Mouse (Mus musculus): ENCODE results near the gene Ttll7.

Gene Ttll7

DNA sequence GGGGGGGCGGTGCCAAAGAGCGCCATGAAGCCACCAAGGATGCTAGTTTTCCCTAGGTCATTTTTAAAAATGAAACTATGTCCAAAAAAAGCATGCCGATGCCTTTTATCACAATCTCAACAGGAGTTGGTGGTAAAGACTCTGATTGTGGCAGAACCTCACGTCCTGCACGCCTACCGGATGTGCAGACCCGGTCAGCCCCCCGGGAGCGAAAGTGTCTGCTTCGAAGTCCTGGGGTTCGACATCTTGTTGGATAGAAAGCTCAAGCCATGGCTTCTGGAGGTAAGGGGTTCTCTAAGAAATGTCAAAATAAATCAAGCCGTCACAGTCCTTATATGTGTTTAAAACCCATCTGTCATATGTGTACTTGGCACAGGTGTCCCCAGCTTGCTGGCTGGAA, 60.9 kb downstream of the Ttll7 start:
- no peak for DNase-seq (ENCODE audit: low read depth, low spot score)

DNA sequence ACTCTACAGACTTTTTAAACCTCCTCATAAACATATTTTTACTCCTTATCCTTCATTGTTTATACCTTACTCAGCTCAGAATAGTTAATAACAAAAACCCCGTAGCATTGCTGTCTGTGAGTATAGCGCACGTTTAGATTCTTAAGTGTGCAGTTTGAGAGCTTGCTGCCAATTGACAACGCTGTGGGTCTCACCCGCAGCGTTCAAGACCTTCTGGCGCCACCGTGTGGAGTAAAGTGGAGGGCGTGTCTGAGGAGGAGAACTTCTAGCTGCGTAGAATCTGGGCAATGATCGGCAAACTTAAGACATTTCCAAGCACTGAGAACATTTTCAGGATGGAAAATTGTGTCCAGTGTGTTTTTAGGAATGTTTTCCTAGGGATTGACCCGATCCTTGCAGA, 62.6 kb downstream of the Ttll7 start:
- DNase-seq (ENCODE audit: low read depth, low spot score) = peak; percentile 71

DNA sequence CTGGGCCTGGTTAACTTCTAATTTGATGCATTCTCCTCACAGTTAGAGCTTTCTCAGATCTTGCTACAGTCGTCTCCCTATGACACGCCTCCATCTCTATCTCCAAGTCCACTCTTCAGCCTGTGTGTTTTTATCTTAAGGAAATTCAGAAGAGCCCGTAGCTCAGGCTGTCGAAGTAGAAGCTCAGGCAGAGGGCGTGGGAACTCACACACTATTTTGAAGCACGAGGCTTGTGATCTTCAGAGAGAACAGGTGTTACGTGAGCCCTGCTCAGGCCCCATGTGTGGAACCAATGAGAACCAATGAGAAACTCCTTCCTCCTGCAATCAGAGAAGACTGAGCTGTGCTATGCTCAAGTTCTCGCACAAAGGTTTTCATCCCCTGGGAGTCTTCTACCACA, 65.7 kb downstream of the Ttll7 start:
- no peak for DNase-seq (ENCODE audit: low read depth, low spot score)

DNA sequence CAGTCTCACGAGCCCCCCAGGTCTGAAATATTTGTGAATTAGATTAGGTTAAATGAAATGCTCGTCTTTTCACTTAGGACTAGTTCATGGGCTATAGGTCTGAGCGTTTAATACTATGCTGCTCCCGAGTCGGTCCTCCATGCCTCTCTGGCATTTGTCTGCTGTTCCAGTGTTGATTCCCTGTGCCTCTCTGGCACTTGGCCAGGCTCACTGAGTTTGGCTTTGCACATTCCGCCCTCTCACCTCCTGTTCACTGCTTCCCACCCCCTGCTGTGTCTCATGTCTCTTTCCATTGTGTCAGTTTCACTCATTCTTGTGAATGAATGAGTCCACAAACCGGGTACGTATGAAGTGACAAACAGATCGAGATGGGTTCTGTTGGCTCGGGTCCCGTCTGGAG, 66.2 kb downstream of the Ttll7 start:
- no peak for DNase-seq (ENCODE audit: low read depth, low spot score)

DNA sequence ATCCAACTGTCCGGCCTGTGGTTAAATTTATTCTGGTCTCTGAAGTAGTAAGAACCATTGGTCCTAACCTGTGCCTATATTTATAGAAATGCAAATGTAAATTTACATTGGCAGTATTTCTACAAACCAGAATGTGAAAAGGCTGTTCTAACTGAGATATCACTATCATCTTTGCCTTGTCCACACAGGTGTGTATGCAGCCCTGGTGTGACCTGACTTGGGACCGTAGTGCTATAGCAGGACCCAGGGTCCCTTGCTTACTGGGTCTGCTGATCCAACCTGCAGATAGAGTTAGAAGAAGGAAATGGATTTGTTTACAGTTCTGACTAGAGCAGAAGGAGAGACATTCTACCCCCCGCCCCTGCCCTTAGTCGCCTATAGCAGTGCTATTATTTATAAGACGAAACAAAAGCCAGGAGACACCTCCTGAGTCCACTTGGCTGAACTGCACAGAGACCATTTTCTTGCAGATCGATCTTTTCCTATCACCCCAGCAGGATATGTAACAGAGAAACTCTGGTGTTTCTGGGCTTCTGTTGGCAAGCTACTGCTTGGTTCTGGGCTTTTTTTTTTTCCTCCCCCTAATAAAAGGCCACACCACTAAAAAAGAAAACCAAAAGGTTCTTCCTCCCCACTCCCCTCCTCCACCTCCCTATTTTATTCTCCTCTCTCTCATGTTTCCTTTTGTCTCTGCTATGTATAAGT, 75.3 kb downstream of the Ttll7 start:
- DNase-seq (ENCODE audit: low read depth, low spot score) = no peak

DNA sequence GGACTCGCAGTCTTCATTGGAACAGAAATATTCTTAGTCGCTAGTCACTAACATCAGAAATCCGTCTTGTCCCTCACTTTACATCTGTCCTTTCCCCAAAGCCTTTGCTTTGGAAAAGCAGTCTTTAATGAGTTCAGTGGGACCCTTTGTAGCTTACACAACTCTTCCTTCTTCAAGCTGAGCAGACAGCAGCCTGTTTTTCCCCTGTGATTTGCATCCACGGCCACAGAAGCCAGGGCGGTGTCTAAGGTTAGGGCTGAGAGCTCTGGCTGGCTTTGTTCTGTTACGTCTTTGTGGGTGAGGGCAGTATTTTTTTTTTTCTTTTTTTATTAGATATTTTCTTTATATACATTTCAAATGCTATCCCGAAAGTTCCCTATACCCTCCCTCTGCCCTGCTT, 76.0 kb downstream of the Ttll7 start:
- DNase-seq (ENCODE audit: low read depth, low spot score) = no peak

DNA sequence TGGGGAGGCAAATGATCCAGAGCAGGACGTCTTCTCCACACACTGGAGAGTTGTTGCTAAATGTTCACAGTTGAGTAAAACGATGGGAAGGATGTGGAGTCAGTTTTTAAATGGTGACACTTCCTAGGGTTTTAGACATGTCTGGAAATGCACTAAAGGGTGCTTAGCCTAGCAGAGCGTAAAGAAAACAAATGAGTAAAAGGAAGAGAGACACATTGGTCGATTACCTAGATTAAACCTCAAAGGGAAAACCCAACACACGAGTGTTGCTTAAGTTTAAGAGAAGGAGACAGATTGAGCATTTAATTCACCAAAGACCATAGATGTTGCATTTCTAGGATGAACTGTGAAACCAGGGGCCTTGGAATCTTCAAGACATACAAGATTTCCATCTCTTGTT, 76.8 kb downstream of the Ttll7 start:
- DNase-seq (ENCODE audit: low read depth, low spot score) = no peak

DNA sequence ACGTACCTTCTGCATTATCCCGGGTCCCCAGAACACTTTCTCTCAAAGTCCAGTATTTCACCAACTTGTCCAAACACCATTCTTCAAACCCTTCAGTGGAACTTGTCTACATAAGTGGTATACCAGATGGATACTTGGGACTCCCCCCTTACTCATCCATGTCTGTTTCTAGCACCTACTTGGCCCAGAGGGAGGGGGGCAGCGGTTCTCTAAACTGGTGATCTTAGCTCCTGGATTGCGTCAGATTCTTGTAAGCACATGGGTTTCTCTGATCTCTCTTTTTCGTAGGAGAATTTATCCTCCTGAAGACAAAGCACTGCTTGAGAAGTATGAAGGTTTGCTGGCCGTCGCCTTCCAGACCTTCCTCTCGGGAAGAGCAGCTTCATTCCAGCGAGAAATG, 79.0 kb downstream of the Ttll7 start:
- no peak for DNase-seq (ENCODE audit: low read depth, low spot score)

DNA sequence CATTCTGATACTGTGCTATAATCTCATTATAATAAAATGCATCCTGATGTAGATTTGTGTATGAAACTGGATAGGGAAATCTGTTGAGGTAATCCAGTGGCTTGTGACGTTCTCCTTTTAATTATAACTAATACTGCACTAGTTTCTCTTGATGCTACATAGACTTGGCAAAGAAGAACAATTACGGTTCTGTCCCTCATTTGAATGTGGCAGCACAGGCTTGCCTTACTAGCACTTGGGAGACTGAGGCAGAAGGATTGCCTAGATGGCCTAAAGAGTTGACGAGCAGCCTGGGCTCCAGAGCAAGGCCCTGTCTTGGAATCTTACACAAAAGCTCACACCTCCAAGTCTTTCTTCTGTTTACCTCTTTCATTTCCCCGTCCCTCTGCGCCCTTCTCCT, 80.3 kb downstream of the Ttll7 start:
- DNase-seq (ENCODE audit: low read depth, low spot score) = no peak

DNA sequence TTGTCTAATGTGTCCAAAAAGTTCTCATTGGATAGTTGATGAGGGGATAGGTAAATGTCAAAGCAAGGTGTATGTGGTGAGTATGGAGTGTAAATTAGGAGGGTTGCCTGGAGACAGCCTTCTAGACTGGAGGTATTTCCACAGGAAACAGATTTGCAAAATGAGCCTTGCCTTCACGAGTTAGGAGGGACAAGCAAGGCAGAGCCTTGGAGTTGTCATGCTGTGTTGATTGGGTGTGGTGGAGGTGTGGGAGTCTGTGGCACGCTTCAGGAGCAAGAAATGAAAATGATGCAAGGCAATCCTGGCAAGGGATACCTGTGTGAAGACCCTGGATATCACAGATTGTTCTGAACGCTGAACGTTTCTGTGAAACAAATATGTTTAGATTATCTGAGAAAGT, 84.7 kb downstream of the Ttll7 start:
- no peak for DNase-seq (ENCODE audit: low read depth, low spot score)

DNA sequence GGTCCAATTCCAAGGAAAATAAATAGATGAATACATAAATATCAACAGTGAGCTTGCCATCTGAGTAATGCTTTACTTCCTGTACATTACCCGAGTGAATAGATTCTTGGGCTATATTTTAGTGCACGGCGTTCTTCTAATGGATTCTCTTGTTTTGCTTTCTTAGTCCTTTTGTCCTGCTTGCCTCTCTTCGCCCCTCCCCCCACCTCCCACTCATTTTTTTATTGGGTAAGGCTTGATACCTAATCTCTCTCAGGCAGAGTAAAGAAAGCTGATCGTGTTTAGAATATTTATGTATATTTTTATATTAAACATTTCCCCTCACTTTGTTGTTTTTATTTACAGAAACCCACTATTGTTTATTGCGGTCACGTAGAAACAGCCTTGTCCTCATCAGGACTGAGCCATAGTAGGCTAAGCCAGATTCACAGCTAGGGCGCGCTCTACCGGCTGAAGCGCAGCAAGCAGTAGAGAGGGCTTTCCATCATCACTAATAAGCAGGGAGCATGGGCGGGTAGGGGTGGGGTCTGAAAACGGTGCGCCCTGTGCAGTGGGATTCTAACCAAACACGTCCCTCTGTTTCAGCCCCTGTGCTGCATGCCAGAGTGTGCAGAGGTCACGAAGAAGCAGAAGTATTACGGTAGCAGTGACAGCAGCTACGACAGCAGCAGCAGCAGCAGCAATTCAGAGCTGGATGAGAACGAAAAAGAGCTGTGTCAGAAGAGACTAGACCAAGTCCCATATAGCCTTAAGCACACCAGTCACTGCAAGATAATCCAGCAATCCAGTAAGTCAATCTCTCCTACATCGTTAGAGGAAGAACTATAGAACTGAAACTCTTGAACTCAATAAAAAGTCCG, 87.5 kb downstream of the Ttll7 start:
- DNase-seq (ENCODE audit: low read depth, low spot score) = peak; percentile 34

DNA sequence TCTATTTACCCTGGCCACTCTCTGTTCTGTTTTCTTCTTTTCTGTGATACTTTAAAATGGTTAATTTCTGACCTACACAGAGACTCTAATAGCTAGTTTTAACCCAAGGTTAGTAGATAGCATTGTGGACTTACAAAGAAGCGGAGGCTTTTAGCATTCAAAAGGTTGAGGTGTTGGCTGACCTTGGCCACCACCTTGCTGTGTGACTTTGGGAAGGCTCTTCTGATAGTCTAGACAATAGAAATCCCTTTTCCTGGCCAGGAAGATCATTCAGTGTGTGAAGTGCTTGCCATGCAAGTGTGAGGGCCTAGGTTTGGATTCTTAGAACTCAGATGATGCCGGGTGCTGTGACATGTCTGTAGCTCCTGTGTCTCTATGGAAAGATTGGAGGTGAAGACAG, 90.9 kb downstream of the Ttll7 start:
- DNase-seq (ENCODE audit: low read depth, low spot score) = no peak

DNA sequence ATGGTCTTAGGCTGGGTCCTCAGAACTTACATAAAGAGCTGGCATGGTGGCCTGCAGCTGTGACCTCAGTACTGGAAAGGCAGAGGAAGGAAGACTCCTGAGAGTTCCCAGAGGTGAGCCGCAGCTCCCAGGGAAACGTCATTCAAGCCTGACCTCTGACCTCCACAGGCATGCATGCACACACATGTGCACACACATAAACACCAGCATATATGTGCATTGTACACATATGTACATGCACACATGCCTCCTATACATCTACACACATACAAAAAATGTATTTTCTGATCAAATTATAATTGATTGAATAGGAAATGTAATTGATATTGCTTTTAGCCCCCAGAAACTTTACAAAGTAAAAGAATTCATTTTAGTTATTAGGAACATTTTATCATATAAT, 93.2 kb downstream of the Ttll7 start:
- no peak for DNase-seq (ENCODE audit: low read depth, low spot score)

DNA sequence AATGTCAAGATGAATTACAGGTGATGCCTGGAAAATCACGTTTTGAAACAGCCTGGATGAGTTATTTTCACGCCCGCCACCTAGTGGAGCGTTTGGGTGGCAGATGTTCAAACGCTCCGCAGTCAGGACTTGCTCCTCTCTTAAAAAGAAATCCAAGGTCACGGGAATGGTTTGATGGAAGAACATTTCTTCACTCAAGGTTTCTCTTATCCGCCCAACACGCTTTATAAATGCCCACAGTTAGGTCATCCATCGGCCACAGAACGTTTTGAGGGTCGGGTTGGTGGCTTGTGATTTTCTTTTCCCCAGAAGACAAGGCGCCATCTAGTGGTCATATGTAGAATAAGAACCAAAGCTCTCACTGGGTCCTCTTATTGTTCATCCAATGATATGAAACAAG, 93.7 kb downstream of the Ttll7 start:
- peak; percentile 63 for DNase-seq (ENCODE audit: low read depth, low spot score)

DNA sequence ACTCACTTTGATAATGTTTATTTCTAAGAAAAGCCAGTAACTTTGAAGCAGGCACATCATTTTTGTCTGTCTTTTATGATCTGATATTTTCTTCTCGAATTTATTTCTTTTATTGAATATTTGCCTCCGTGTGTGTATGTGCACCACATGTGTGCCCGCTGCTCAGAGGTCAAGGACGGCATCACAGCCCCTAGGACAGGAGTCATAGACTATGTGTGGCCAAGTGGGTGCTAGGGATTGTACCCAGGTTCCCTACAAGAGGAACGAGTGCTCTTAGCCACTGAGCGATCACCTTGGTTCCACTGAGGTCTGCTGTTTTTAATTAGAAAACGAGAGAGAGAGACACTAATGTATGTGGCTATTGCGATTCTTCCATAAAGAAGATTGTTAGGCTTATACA, 94.5 kb downstream of the Ttll7 start:
- no peak for DNase-seq (ENCODE audit: low read depth, low spot score)

DNA sequence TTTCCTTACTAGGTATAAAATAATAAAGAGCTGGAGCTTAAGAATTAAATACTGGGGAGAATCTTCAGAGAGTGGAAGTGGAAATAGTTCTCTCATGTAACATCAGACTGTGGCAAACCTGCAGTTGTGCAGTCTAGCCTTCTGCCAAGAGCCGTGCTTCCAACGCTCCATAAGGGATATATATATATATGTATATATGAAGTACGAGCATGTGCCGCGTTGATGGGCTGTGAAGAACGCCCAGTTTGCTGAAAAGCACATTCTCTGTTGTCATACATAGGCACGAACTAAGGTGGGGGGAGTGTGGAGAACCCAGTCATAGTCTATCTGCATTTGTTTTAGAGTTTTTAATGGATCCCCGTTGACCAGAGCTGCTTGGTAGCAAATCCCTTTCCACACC, 104.6 kb downstream of the Ttll7 start:
- DNase-seq (ENCODE audit: low read depth, low spot score) = no peak

DNA sequence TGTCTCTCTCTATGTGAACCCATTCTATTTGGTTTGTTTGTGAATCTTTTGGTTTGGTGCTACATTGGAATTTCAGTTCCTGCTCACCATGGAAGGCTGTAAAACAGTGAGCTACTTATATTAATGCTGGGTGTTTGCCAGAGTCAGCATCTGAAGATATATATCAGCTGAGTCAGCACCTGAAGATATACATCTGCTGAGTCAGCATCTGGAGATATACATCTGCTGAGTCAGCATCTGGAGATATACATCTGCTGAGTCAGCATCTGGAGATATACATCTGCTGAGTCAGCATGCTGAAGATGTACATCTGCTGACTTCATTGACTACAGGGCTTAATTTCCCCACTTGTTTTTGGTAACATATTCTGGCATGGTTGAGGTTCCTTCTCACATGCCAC, 110.7 kb downstream of the Ttll7 start:
- DNase-seq (ENCODE audit: low read depth, low spot score) = no peak

DNA sequence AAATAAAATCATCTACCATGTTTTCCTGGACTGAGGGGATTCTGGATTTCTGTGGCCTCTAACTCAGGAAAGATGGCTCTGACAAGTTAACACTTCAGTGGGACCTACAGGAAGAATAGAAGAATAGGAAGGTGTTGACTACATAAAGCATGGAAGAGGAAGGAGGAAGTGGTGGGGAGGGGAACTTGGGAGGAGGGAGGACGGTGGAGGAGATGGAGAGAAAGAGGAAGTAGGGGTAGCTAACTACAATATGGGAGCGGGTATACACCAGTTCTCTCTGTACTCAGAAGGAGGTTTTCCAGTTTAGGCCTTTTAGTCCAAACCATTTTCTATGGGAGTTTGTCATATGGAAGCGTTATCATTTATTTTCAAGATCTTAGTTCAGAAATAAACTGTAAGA, 112.2 kb downstream of the Ttll7 start:
- DNase-seq (ENCODE audit: low read depth, low spot score) = no peak

DNA sequence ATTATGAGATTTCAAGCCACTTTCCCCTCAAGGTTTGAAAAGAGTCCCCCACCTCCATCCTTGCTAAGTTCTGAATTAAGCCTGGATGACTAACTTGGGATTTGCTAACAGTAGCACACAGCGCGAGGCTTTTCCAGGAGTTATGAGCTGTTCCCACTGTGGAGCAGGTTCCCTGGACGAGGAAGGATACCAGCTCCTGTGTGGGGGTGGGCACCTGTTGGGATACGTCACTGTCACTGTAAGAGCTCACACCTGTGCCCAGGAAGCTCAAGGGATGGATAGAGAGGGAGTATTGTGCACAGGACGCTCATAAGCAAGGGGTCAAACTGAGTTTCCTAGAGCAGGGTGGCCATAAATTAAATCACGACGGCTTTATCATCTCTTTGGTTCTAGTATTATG, 115.1 kb downstream of the Ttll7 start:
- no peak for DNase-seq (ENCODE audit: low read depth, low spot score)

DNA sequence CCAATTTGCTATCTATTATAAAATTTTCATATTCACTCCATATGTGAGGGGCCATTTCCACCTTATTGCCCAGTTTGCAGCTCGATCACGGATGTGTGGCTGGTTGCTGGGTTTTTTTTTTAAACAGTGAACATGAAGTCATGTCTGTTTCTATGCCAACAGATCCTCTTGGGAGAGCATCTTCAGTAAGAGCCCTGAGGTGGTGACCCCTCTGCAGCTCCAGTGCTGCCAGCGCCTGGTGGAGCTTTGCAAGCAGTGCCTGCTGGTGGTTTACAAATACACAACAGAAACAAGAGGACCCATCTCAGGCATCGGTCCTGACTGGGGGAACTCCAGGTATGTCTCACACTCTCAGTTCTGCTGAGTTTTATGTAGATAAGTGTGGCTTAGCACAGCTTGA, 115.7 kb downstream of the Ttll7 start:
- no peak for DNase-seq (ENCODE audit: low read depth, low spot score)

DNA sequence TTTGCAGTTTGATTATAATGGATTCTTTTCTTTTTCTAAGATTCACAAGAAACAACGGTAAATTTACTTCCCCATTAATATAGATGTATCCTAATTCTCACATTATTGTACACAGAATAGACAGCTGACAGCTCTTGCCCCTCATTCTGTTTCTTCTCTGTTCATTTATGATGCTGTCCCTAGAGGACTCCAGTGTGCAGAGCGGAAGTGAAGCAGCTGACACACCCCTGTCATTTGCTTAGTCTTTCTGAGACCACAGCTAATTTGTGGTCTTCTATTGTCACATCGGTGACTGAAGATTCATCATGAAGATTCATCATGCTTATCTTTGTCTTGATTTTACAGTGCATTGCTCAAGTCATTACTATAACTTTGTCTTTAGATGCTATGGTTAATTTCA, 126.1 kb downstream of the Ttll7 start:
- DNase-seq (ENCODE audit: low read depth, low spot score) = no peak

DNA sequence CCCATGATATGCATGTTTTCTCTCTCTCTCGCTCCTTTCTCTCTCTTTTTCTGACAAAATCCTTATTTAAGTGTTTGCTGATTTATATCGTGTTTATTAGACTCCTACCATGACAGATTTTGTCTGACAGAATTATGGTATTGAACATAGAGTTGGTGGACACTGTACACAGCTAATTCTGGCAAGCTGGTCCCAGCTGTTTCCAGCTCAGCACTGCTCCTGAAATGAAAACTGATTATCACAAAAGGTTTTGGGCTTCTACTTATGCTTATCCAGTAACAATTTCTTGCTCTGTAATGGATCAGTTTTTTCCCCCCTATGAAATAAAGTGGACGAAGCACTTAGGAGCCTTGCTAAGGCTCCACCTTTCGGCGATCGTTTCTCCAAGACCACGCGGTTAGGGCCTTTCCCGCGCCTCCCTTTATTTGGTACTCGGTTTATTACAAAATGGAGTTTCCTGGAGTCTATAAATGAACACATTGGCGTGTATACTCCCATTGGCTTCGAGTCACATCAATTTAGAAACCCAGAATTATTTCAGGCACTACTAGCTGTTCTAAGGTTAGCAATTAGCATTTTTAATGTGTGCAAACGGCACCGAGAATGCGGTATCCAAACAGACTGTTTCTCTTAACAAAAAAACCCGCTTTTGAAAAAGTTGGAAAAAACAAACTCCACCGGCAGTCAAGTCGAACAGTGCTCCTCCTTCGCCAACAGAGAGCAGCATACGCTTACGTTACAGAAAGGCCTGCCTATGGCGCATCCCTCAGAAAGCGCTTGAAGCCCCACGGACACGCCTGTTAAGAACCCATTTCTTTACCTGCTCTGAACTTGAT, 141.9 kb downstream of the Ttll7 start:
- peak; percentile 52 for DNase-seq (ENCODE audit: low read depth, low spot score)
